Mouse (Mus musculus) left cerebral cortex, postnatal 25 days (tissue): ENCODE measurements around the gene Cage1. TPM values are rescaled to one million over a fixed set of nuclear protein-coding genes. Genes with fewer than 3 reads are reported as not detected.

ENCODE experiments used
- microRNA-seq, 2 experiments: library from miRNA; unstranded; fragments of <30 nt; microRNA quantifications; one replicate each; pipeline ENCODE4 v1.2.0; 2022
- total RNA-seq, 2 experiments: library from RNA; stranded (reverse); gene quantifications; 2 replicates each; pipeline ENCODE4 v1.2.3; 2021

Cage1 gene
- total RNA-seq, 2 experiments from 2014 or later: 5.3 to 5.4 TPM

Small RNA genes within 50 kb of the gene (microRNA-seq; reads per million reads assigned to microRNA genes)
- gene Gm27387: 0 reads per million in 2 experiments

Other genes with a start within 250 kb of the Cage1 start
- 10 to 100 TPM; 89.9 to 90.9 TPM for gene Ssr1, start 42.9 kb downstream of the Cage1 start, total RNA-seq
- gene Riok1, start 74 bp downstream of the Cage1 start, total RNA-seq: 10 to 100 TPM; 21.4 to 25.9 TPM
- gene Dsp, start 114.2 kb upstream of the Cage1 start, total RNA-seq: under 1 TPM; 0.16 TPM
- gene Snrnp48, start 167.9 kb upstream of the Cage1 start, total RNA-seq: 10 to 100 TPM; 18.4 to 26.1 TPM